Mouse (Mus musculus) adrenal gland, postnatal 25 days (tissue): Measurements from ENCODE around the gene Ces2b. TPM values are rescaled to one million over a fixed set of nuclear protein-coding genes. Genes with fewer than 3 reads are reported as not detected.
"Not testable (repeated sequence)": the region's sequence is repeated elsewhere in the genome, so short reads cannot be mapped to it uniquely, and the experiment has no call there.

Experiments used
- DNase-seq: peaks from one replicate; pipeline ENCODE4 v3.0.0; 2021; ENCODE audit warnings: mixed read lengths
- long read RNA-seq: library from polyadenylated mRNA; stranded (forward); transcript quantifications from one replicate; pipeline ENCODE4 v2.0.0, GENCODE M21; 2021
- total RNA-seq: library from RNA; stranded (reverse); gene quantifications from 2 replicates; pipeline ENCODE4 v1.2.3, GENCODE M21; 2021

Ces2b gene
- total RNA-seq = 0.39 and 0.48 TPM in 2 replicates
- long read RNA-seq, transcript Ces2b-201 (12 exons, 3,408 nt) = major isoform, 16 of 19 reads
- long read RNA-seq, partial matches to known transcripts = 3 of 19 reads
- long read RNA-seq, other reads (novel, unspliced or antisense) = 0 of 19 reads

DNA sequence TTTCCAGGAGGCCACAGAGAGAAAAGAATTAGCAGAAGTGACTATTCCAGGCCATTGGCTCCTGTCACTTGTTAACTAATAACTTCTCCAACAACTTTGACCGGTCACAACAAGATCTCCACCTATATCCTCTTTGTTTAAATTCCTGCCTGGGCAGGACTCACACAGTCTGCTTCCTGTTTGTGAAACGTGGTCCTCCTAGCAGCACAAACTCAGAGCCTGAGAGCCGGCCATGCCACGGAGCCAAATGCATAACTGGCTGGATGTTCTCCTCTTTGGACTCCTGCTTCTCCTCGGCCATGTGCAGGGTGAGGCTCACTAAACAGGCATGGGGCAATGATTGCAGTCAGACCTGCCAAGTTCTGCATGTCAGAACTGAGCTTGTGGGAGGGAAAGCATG is at the start of gene Ces2b:
TSS of gene Ces2b (plus strand) at position 133 of the 400 bp plus-strand sequence.
- no peak for DNase-seq

DNA sequence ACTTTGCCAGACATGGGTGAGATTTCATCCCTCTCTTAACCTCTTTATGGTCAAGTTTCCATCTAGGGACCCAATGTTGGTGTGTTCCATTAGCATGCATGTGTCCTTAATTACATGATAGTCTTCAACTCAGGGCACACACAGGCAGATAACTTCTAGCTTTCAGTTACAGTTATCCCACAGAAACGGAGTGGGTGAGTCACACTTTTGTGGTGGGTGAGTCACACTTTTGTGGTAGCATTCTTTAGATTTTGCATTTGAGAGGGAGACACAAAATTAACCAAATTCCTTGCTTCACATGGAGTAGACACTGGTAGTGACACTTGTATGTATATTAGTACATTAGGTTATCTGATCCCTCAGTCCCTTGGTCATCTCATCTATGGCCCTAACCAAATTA is 44.3 kb upstream of the Ces2b start:
- no peak for DNase-seq

DNA sequence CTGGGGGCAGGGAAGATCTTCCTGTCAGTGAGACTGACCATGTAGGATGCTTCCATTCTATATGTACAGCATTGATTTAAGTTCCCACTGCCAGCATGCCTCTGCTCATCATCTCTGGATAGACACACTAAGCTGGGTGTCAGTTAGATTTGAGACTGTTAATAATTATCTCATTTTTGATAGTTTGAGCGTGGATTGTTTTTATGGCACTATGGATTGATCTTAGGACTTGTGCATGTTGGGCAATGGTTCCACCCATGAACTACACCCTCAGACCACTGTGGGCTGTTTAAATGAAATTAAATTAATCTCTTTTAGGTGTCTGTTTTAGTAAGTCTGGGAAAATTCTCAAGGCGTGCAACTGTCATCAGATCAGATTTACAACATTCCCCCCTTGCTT is 42.4 kb upstream of the Ces2b start:
- no peak for DNase-seq

DNA sequence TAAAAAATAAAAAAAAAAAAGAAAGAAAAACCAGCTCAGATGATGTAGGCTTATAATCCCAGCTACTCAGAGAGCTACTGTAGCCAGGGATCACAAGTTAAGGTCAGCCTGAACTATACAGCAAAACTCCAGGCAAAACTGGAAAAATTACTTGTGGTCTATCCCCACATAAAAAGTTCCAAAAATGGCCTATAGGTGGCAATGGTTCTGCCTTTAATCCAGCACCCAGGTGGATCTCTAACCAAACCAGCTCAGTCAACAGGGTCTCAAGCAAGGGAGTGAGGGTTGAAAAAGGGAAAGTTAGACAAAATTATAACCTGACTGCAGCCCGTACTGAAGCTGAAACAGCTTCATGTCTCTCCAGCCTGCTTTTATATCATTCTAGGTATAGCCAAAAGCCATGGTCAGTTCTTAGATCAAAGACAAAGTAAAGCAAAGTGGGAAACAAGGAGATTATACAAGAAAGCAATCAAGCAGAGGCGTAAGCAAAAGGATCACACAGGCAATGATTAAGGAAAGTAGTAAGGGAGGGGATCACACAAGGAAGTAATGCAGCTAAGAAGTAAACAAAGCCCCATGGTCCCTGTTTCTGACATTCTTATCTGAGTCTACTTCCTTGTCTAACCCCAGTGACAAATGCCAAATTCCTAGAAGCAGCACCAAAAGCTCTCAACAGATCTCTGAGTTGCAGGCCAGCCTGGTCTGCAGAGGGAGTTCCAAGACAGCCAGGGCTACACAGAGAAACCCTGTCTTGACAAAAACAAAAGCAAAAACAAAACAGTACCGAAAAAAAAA is 41.3 kb upstream of the Ces2b start:
- no peak for DNase-seq

DNA sequence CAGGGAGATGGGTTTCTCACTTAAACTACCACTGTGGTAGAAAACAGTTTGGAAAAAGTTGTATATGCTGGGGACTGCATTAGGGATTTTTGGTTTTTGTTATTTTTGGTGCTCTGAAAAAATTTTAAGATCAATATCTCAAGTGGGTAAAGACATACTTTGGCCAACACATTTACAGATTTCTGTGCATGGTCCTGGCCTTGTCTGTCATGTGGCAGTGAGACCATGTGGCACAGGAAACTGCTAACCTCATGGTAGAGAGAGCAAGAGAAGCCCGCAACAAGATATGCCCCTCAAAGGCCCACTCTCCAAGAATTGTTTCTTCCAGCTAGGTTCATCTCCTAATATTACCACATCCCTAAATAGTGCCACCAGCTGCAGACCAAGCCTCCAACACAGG is 32.0 kb upstream of the Ces2b start:
- DNase-seq = no peak

DNA sequence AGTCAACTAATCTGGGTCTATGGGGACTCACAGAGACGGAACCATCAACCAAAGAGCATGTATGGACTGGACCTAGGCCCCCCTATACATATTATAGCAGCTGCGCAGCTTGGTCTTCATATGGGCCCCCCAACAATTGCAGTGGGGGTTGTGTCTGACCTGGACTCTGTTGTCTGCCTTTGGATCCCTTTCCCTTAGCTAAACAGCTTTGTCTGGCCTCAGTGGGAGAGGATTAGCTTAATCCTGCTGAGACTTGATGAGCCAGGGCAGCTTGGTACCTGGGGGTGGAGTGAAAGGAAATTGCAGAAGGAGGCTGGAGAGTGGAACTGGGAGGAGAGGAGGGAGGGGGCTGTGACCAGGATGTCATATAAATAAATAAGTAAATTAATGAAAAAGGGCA is 25.2 kb upstream of the Ces2b start:
- no peak for DNase-seq

DNA sequence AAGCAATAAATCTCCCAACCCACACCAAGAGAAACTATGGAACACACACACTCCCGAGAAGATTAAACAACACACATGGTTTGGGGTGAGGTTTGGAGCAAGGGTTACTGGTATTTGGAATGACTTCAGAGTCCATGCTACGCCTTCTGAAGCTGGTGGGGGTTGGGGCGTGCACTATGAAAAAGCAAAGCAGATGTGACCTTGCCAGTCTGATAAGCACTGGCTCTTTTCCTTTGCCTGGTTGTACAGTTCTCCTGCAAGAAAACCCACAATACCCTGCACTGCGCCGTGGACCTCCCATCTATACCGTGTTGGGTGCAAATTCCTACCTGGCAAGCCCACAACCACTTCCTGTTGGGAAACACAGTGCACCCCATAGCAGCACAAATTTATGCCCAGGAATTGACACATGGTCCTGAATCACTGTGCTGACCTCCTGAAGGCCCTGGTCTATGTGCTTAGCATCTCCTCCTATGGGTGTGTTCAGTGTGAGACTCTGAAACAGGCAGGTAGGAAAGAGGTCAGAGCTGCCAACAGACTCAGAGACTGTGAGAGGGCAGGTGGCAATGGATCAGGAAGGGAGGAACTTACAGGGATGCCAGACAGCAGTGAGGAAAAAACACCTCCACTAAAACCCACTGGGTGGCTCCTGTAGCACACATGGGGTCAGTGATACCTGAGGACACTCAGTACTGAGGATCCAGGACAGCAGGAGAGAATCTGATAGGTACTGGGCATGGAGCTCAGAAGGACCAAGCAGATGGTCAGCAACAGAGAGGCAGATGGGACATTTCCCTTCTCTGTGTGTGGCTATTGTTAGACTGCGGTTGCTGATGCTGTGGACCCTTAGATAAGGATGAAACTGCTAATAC is 22.6 kb upstream of the Ces2b start:
- peak; percentile 26 for DNase-seq

DNA sequence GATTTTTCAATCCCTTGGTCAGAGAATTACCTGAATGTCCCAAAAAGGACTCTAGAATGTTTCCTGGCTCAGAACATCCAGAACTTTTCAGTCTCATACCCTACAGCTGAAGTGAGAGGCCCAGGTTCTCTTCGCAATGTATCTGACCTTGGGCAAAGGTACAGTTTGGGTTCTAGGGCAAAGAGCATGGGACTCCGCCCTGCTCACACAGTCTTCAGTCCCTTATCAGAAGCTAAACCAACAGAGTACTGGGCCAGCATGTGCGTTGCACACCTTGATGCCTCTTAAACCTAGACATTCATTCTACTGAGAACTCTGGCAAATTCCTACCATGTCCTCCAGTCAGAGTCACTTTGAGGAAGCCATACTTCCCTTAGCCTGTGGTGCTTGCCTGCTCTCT is 21.9 kb upstream of the Ces2b start:
- DNase-seq = no peak

DNA sequence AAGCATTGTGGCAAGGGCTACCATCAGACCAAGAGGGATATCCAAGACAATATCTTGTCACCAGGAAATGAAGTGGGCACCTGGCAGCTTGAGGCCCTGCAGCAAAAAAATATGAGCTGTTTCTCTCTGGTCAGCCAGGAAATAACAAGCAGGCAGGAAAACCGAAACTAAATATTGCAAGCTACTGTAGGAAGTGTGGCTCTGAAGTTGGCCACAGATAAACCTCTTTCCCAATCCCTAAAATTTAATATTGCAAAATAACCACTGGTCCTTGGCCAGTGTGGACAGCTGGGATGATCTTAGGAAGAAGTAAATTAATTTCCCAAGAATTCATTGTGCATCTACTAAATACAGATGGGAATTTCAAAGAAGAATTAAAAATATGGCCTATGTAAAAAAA is 4.5 kb upstream of the Ces2b start:
- DNase-seq = no peak

DNA sequence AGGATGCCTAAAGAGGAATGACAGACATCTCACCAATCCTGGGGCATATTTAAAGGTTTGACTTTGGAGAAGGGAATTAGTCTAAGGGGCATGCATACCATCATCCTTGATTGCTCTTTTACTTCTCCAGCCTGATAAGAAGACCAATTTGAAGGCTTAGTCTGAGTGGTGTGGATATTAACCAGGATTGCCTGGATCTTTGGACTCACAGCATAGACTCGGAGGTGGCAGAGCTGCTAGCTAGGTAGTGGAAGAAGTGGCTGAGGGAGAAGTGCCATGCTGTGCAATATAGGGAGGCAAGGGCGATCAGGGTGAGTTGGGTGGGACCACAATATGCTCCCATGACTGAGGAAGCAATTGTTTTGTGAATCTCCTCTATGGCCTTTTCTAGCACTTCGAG is 3.2 kb upstream of the Ces2b start:
- no peak for DNase-seq

DNA sequence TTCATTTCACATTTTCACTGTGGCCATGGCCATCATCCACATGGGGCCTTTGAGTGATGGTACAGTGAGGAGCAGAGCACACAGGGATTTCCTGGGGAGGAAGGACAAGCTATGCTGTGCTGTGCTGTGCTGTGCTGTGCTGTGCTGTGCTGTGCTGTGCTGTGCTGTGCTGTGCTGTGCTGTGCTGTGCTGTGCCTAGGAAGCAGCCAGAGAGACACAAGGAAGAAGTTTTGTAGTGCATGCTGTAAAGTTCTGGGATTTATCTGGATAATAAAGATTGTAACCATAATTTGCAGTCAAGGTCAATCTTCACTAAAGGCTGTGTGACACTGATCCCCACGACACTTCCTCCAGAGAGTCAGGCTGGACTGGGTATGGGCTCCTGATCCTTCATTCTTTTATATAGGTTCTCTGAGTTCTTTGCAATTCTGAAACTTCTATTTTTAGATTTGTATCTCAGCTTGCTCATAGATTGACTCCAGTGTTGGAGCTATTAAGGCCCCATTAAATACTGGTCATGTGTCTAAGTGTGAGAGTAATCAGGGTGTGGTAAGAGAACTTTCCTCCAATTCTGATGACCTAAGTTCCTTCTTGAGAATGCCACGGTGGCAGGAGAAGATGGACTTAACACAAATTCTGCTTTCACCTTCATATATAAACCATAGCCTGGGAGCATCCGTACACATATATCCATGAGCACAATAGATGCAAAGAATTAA is 10.1 kb downstream of the Ces2b start:
- no peak for DNase-seq

DNA sequence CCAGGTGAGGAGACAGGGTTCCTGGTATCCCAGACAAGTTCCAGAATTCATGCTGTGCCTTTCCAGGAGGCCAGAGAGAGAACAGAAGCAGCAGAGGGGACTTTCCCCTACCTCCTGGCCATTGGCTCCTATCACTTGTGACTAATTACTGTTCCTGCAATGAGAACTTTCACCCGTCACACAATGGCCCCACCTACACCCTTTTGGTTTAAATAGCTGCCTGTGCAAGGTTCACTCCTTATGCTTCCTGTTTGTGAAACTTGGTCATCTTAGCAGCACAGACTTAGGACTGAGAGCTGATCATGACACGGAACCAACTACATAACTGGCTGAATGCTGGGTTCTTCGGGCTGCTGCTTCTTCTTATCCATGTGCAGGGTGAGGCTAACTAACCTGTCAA is 15.5 kb downstream of the Ces2b start, which contains the start of gene Ces2c:
TSS of gene Ces2c (plus strand) at position 238 of the 400 bp plus-strand sequence.
- DNase-seq = no peak

DNA sequence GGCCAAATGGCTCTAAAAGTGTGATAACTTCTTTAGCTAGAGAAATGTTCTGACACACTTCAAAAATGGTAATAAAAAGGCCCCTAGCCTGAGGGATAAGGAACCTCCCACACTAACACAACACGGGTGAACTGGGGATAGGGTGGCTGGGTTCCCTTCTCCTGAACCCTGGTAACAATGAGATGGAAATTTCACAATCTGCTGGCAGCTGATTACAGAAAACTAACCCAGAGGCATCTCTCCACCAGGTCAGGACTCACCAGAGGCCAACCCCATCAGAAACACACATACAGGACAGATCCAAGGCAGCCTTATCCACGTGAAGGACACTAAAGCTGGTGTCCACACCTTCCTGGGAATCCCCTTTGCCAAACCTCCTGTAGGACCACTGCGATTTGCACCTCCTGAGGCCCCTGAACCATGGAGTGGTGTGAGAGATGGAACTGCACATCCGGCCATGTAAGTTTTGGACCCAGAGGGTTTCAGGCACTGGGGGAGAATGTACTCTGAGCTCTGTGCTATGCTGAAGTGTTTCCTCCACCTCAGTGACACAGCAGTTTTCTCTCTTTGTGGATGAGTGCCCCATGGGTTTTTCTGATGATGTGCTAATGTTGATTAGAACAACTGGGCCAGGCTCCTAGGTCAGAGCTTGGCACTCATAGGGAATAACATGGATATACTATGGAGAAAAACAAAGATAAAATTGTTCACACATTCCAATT is 16.5 kb downstream of the Ces2b start:
- DNase-seq = no peak

DNA sequence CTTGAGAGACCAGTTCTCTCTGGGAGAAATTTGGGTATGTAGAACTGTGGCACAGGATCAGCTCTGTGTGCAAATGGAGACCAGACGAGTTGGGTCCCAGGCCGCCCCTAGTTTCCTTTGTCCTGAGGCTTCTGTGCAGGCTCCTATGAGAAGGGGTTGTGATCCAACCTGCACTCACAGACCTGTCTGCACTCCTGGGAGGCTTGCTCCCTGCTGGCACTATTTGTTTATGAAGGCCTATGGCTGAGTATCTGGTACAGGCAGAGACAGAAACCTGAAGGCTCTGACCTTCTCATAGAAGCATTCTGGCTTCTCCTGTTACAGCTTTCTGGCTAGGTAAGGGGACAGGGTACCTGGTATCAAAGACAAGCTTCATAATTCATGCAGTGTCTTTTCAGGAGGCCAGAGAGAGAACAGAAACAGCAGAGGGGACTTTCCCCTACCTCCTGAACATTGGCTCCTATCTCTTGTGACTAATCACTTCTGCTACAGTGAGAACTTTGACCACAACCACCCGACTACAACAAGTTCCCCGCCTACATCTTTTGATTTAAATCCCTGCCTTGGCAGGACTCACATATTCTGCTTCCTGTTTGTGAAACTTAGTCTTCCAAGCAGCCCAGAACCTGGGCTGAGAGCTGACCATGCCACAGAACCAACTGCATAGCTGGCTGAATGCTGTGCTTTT is 35.6 kb downstream of the Ces2b start:
- not testable (repeated sequence) for DNase-seq

DNA sequence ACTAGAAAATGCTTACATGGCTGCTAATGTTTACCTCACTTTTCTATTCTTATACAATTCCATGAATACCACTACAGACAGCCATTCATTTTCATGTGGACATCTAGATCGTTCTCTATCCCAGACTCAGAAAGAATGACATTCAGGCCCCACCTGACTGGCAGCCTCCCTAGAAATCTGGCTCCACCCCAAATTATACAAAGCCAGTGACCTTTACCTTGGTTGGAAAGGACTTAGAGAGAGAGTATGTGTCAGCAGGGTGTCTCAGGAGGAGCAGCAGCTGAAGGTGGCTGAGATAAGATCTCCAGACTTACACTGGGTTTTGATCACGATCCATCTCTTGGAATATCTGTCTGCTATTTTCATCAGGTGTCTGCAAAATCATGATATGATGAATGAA is 37.5 kb downstream of the Ces2b start:
- DNase-seq = not testable (repeated sequence)

DNA sequence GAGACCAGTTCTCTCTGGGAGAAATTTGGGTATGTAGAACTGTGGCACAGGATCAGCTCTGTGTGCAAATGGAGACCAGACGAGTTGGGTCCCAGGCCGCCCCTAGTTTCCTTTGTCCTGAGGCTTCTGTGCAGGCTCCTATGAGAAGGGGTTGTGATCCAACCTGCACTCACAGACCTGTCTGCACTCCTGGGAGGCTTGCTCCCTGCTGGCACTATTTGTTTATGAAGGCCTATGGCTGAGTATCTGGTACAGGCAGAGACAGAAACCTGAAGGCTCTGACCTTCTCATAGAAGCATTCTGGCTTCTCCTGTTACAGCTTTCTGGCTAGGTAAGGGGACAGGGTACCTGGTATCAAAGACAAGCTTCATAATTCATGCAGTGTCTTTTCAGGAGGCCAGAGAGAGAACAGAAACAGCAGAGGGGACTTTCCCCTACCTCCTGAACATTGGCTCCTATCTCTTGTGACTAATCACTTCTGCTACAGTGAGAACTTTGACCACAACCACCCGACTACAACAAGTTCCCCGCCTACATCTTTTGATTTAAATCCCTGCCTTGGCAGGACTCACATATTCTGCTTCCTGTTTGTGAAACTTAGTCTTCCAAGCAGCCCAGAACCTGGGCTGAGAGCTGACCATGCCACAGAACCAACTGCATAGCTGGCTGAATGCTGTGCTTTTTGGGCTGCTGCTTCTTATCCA is 55.0 kb downstream of the Ces2b start:
- not testable (repeated sequence) for DNase-seq
